Mouse (Mus musculus): ENCODE results near the gene Cxcl1.

GRCm38 (mm10) chr5:90936706-90937105, 45.7 kb downstream of the Cxcl1 start:
- no peak for TF ChIP-seq CTCF (conservative IDR thresholded peaks at IDR 0.05; ENCODE audit: low read length)
- no peak for TF ChIP-seq NANOG (IDR thresholded peaks at IDR 0.05; ENCODE audit: borderline replicate concordance, low read length)

All from E14TG2a.4 (cell line).